Mouse (Mus musculus) left cerebral cortex, postnatal 25 days (tissue): ENCODE data around the gene Rasgrp2. TPM values are rescaled to one million over a fixed set of nuclear protein-coding genes. Genes with fewer than 3 reads are reported as not detected.

Experiments used
- DNase-seq, 2 experiments: peaks; one replicate each; pipeline ENCODE4 v3.0.0; 2022; ENCODE audit warnings: low spot score in 2 of 2, mixed read lengths in 1 of 2
- intact Hi-C: fragments of 180-260 bp; cut with DNase I; formaldehyde crosslinking; loops from one replicate; pipeline ENCODE4 v1.15.1; 2025
- total RNA-seq, 2 experiments: library from RNA; stranded (reverse); gene quantifications; 2 replicates each; pipeline ENCODE4 v1.2.3; 2021

The Rasgrp2 gene
- total RNA-seq, 2 experiments from 2014 or later, result 49.8 to 86.4 TPM

- peak in 1 of 2 experiments; percentile 89 for DNase-seq
- intact Hi-C loops, result no loop called here
Measured at GRCm38 (mm10) chr19:6459504-6459903, 60.4 kb downstream of the Rasgrp2 start.

GRCm38 (mm10) chr19:6462841-6463240, 63.7 kb downstream of the Rasgrp2 start:
- no peak for DNase-seq
- intact Hi-C loops, result no loop called here

- peak; percentile 67 to 94 for DNase-seq
- intact Hi-C loops, result loop anchor here (2.0 kb wide), 1 partner anchor 46 kb away; the partner anchor contains the start of gene Nrxn2
Measured at GRCm38 (mm10) chr19:6464306-6465071, 65.3 kb downstream of the Rasgrp2 start.

Other genes starting within 250 kb of the Rasgrp2 start
- under 1 TPM in 1 of 2 experiments, not detected in 1; 0.53 TPM for gene Majin, start 215.0 kb upstream of the Rasgrp2 start, total RNA-seq
- not detected for gene Gpha2, start 173.0 kb upstream of the Rasgrp2 start, total RNA-seq
- gene Ppp2r5b, start 163.5 kb upstream of the Rasgrp2 start, total RNA-seq, result 100 to 1,000 TPM; 153 to 165 TPM
- 10 to 100 TPM; 33.1 to 35.6 TPM for gene Atg2a, start 157.7 kb upstream of the Rasgrp2 start, total RNA-seq
- 10 to 100 TPM; 35.9 to 40.3 TPM for gene Ehd1, start 122.6 kb upstream of the Rasgrp2 start, total RNA-seq
- gene Cdc42bpg, start 92.9 kb upstream of the Rasgrp2 start, total RNA-seq, result 1 to 10 TPM; 2.7 to 2.9 TPM
- gene Men1, start 64.4 kb upstream of the Rasgrp2 start, total RNA-seq, result 10 to 100 TPM; 69.7 to 70.0 TPM
- 10 to 100 TPM; 83.3 to 92.3 TPM for gene Map4k2, start 58.2 kb upstream of the Rasgrp2 start, total RNA-seq
- gene Sf1, start 35.6 kb upstream of the Rasgrp2 start, total RNA-seq, result 100 to 1,000 TPM; 180 to 195 TPM
- gene Pygm, start 14.9 kb upstream of the Rasgrp2 start, total RNA-seq, result 10 to 100 TPM; 26.8 to 35.5 TPM
- 100 to 1,000 TPM; 627 to 654 TPM for gene Nrxn2, start 19.4 kb downstream of the Rasgrp2 start, total RNA-seq
- gene Slc22a12, start 143.7 kb downstream of the Rasgrp2 start, total RNA-seq, result under 1 TPM; 0.18 to 0.21 TPM